Mouse (Mus musculus) erythroblast, embryonic 14.5 days (primary cell): ENCODE results near the gene Nrp2. TPM values are rescaled to one million over a fixed set of nuclear protein-coding genes. Genes with fewer than 3 reads are reported as not detected.

Source experiments
- H3K27me3 ChIP-seq: 2 replicates; pipeline ENCODE4 v1.6.1; 2012; ENCODE audit warnings: inconsistent platforms; ENCODE audit not compliant: control insufficient read depth
- H3K36me3 ChIP-seq: 2 replicates; pipeline ENCODE4 v1.6.1; 2012; ENCODE audit warnings: mild to moderate bottlenecking, inconsistent platforms; ENCODE audit not compliant: control insufficient read depth
- H3K4me1 ChIP-seq: 2 replicates; pipeline ENCODE4 v1.6.1; 2012; ENCODE audit warnings: inconsistent platforms; ENCODE audit not compliant: control insufficient read depth
- H3K4me3 ChIP-seq: replicated peaks from 2 replicates; pipeline ENCODE3; 2012; ENCODE audit warnings: moderate library complexity, mild to moderate bottlenecking, inconsistent platforms
- H3K9me3 ChIP-seq: 2 replicates; pipeline ENCODE4 v1.6.1; 2012; ENCODE audit warnings: low read length, inconsistent platforms, mixed read lengths; ENCODE audit not compliant: control insufficient read depth
- GATA1 ChIP-seq: IDR thresholded peaks from 2 replicates; pipeline ENCODE4 v1.6.1; 2012; ENCODE audit warnings: low read length, inconsistent platforms, mixed read lengths
- TAL1 ChIP-seq: IDR thresholded peaks from 3 replicates; pipeline ENCODE4 v1.6.1; 2012; ENCODE audit warnings: low read length, inconsistent platforms, mixed read lengths
- polyA plus RNA-seq: library from polyadenylated mRNA; stranded (reverse); fragments of >175 nt; gene quantifications from 2 replicates; pipeline ENCODE4 v1.2.3, GENCODE M21; 2012

Nrp2 gene
- polyA plus RNA-seq: 0.01 TPM in 2 replicates

- Histone ChIP-seq H3K27me3 (peaks cover 78% of the 10 kb centered on the region), H3K4me1 (no peaks in the 10 kb centered on the region), H3K4me3 (peak within 1 kb of the TSS; percentile 25), H3K36me3 (no peaks in the 10 kb centered on the region), H3K9me3 (no peaks in the 10 kb centered on the region)
- TF ChIP-seq TAL1: no peak
- TF ChIP-seq GATA1: no peak
Measured at GRCm38 (mm10) chr1:62703158-62704116, at the start of gene Nrp2. Gene Nrp2 (plus strand): TSS chr1:62703285.

- H3K36me3 ChIP-seq: no peaks in the 10 kb centered on the region
- no peaks in the 10 kb centered on the region for H3K27me3 ChIP-seq
- no peaks in the 10 kb centered on the region for H3K9me3 ChIP-seq
- no peak overlapping the region for H3K4me3 ChIP-seq
- H3K4me1 ChIP-seq: no peaks in the 10 kb centered on the region
- TF ChIP-seq GATA1 (no peak), TAL1 (no peak)
Measured at GRCm38 (mm10) chr1:62654436-62654835, 48.6 kb upstream of the Nrp2 start.

GRCm38 (mm10) chr1:62664960-62665645 is 38.0 kb upstream of the Nrp2 start:
- H3K36me3 ChIP-seq: no peaks in the 10 kb centered on the region
- no peaks in the 10 kb centered on the region; the same call in 1 of the 2 replicates for H3K9me3 ChIP-seq
- H3K4me1 ChIP-seq: no peaks in the 10 kb centered on the region
- no peak overlapping the region for H3K4me3 ChIP-seq
- TF ChIP-seq TAL1 (no peak), GATA1 (no peak)
- no peaks in the 10 kb centered on the region for H3K27me3 ChIP-seq

GRCm38 (mm10) chr1:62665771-62666730 is 37.0 kb upstream of the Nrp2 start:
- TF ChIP-seq TAL1: no peak
- TF ChIP-seq GATA1: no peak
- Histone ChIP-seq H3K9me3 (no peaks in the 10 kb centered on the region; the same call in 1 of the 2 replicates), H3K27me3 (no peaks in the 10 kb centered on the region), H3K36me3 (no peaks in the 10 kb centered on the region), H3K4me3 (no peak overlapping the region), H3K4me1 (no peaks in the 10 kb centered on the region)

- Histone ChIP-seq H3K4me1 (no peaks in the 10 kb centered on the region), H3K9me3 (no peaks in the 10 kb centered on the region; the same call in 1 of the 2 replicates), H3K36me3 (no peaks in the 10 kb centered on the region), H3K4me3 (no peak overlapping the region), H3K27me3 (no peaks in the 10 kb centered on the region)
- no peak for TF ChIP-seq TAL1
- no peak for TF ChIP-seq GATA1
Measured at GRCm38 (mm10) chr1:62666780-62667179, 36.3 kb upstream of the Nrp2 start.

GRCm38 (mm10) chr1:62678611-62679344 is 24.3 kb upstream of the Nrp2 start:
- TF ChIP-seq TAL1 (no peak), GATA1 (no peak)

GRCm38 (mm10) chr1:62679466-62679865 is 23.6 kb upstream of the Nrp2 start:
- Histone ChIP-seq H3K27me3 (no peaks in the 10 kb centered on the region), H3K36me3 (no peaks in the 10 kb centered on the region), H3K4me1 (no peaks in the 10 kb centered on the region), H3K4me3 (no peak overlapping the region), H3K9me3 (no peaks in the 10 kb centered on the region)
- no peak for TF ChIP-seq TAL1
- TF ChIP-seq GATA1: no peak

More at GRCm38 (mm10) chr1:62678611-62679344, 24.3 kb upstream of the Nrp2 start:
- H3K36me3 ChIP-seq: no peaks in the 10 kb centered on the region
- no peaks in the 10 kb centered on the region for H3K27me3 ChIP-seq
- H3K4me3 ChIP-seq: no peak overlapping the region
- no peaks in the 10 kb centered on the region for H3K4me1 ChIP-seq
- no peaks in the 10 kb centered on the region for H3K9me3 ChIP-seq
